ENCODE assay signal across 7 mouse cellular contexts in genomic region chr14:97588182-97588581, GRCm38 (mm10).
DNase-seq lines count a peak whose midpoint lies in the region; TF ChIP-seq lines count a peak whose summit lies in the region.

No protein-coding gene starts in this region.

- intact Hi-C loops in gastrocnemius, postnatal 36 days (cut with DNase I) = no loop called here

- no peak for TF ChIP-seq POLR2A in brain, embryonic 14.5 days (IDR thresholded peaks at IDR 0.05; ENCODE audit: borderline replicate concordance, extremely low read depth, insufficient read depth, insufficient read length, poor library complexity, severe bottlenecking)

- DNase-seq in brain, embryonic 14.5 days (ENCODE audit: low read depth) = peak; percentile 96
- peak; percentile 61 for DNase-seq in embryo, embryonic 10.5 days (ENCODE audit: low spot score)
- DNase-seq in gastrocnemius, postnatal 36 days = peak; percentile 8 to 13
- DNase-seq in layer of hippocampus, postnatal 10 days (ENCODE audit: low spot score in 2 of 2) = peak; percentile 30 to 44
- DNase-seq in lung, postnatal 36 days = peak; percentile 53
- peak; percentile 18 to 23 for DNase-seq in right cerebral cortex, postnatal 36 days (ENCODE audit: low spot score in 2 of 2)
- no peak for DNase-seq in thymus, postnatal 0 days (ENCODE audit: low spot score)

- no peak for TF ChIP-seq CTCF in brain, embryonic 14.5 days (IDR thresholded peaks at IDR 0.05; ENCODE audit: borderline replicate concordance, extremely low read depth, insufficient read depth, insufficient read length)
